Mouse (Mus musculus) CH12F3 (cell line): ENCODE data around the gene Dpp9.

Experiments
- in situ Hi-C: fragments of 300-500 bp; cut with MboI; formaldehyde crosslinking; loops from 2 replicates; pipeline ENCODE4 v1.14.3; 2020; ENCODE audit warnings: low sequenced_read_pairs

The Dpp9 gene

GRCm38 (mm10) chr17:56218377-56219191 lies at the start of gene Dpp9:
Gene Dpp9 (minus strand): TSS chr17:56218905.
- in situ Hi-C loops = no loop called here

GRCm38 (mm10) chr17:56266271-56266670 lies 47.6 kb upstream of the Dpp9 start:
- in situ Hi-C loops = no loop called here

GRCm38 (mm10) chr17:56265869-56266268 lies 47.2 kb upstream of the Dpp9 start:
- in situ Hi-C loops = no loop called here

GRCm38 (mm10) chr17:56265011-56265410 lies 46.3 kb upstream of the Dpp9 start:
- in situ Hi-C loops = no loop called here

GRCm38 (mm10) chr17:56264020-56264419 lies 45.3 kb upstream of the Dpp9 start:
- in situ Hi-C loops = no loop called here

GRCm38 (mm10) chr17:56262645-56263094 lies 44.0 kb upstream of the Dpp9 start:
- in situ Hi-C loops = no loop called here

- in situ Hi-C loops = no loop called here
These were observed 42.5 kb upstream of the Dpp9 start for GRCm38 (mm10) chr17:56261166-56261565.

- in situ Hi-C loops = loop anchor here (10.0 kb wide), 1 partner anchor 125 kb away; no protein-coding TSS in a partner anchor
These were observed 40.8 kb upstream of the Dpp9 start for GRCm38 (mm10) chr17:56259301-56260037.

GRCm38 (mm10) chr17:56258812-56259211 lies 40.1 kb upstream of the Dpp9 start:
- in situ Hi-C loops = loop anchor here (10.0 kb wide), 1 partner anchor 124 kb away; no protein-coding TSS in a partner anchor

GRCm38 (mm10) chr17:56258269-56258668 lies 39.6 kb upstream of the Dpp9 start:
- in situ Hi-C loops = loop anchor here (10.0 kb wide), 1 partner anchor 123 kb away; no protein-coding TSS in a partner anchor

GRCm38 (mm10) chr17:56257181-56257894 lies 38.6 kb upstream of the Dpp9 start:
- in situ Hi-C loops = loop anchor here (10.0 kb wide), 1 partner anchor 123 kb away; no protein-coding TSS in a partner anchor

GRCm38 (mm10) chr17:56256239-56256881 lies 37.7 kb upstream of the Dpp9 start, which contains the start of gene Fem1a:
Gene Fem1a (plus strand): TSS chr17:56256810.
- in situ Hi-C loops = loop anchor here (10.0 kb wide), 1 partner anchor 122 kb away; no protein-coding TSS in a partner anchor

- in situ Hi-C loops = loop anchor here (10.0 kb wide), 1 partner anchor 121 kb away; no protein-coding TSS in a partner anchor
These were observed 37.1 kb upstream of the Dpp9 start for GRCm38 (mm10) chr17:56255863-56256238.

GRCm38 (mm10) chr17:56255429-56255828 lies 36.7 kb upstream of the Dpp9 start:
- in situ Hi-C loops = loop anchor here (10.0 kb wide), 1 partner anchor 121 kb away; no protein-coding TSS in a partner anchor

- in situ Hi-C loops = loop anchor here (10.0 kb wide), 1 partner anchor 120 kb away; no protein-coding TSS in a partner anchor
These were observed 36.0 kb upstream of the Dpp9 start for GRCm38 (mm10) chr17:56254695-56255094.

GRCm38 (mm10) chr17:56251136-56251829 lies 32.6 kb upstream of the Dpp9 start:
- in situ Hi-C loops = loop anchor here (10.0 kb wide), 1 partner anchor 116 kb away; no protein-coding TSS in a partner anchor

GRCm38 (mm10) chr17:56245608-56246007 lies 26.9 kb upstream of the Dpp9 start:
- in situ Hi-C loops = no loop called here

- in situ Hi-C loops = no loop called here
These were observed 23.1 kb upstream of the Dpp9 start for GRCm38 (mm10) chr17:56241541-56242401.
